Mouse (Mus musculus) testis, postnatal 10 days (tissue): ENCODE results near the gene Mtmr6.

Source experiments
- DNase-seq: peaks from one replicate; pipeline ENCODE4 v3.0.0; 2021; ENCODE audit warnings: low spot score

The Mtmr6 gene

GRCm38 (mm10) chr14:60264990-60265876 lies at the start of gene Mtmr6:
Gene Mtmr6, plus strand, starts transcription at chr14:60265228.
- DNase-seq = peak; percentile 91

GRCm38 (mm10) chr14:60216125-60216524 lies 48.9 kb upstream of the Mtmr6 start:
- no peak for DNase-seq

GRCm38 (mm10) chr14:60217616-60218015 lies 47.4 kb upstream of the Mtmr6 start:
- DNase-seq = no peak

- no peak for DNase-seq
Measured at GRCm38 (mm10) chr14:60219886-60220285, 45.1 kb upstream of the Mtmr6 start.

GRCm38 (mm10) chr14:60238551-60238950 lies 26.5 kb upstream of the Mtmr6 start:
- no peak for DNase-seq

GRCm38 (mm10) chr14:60250366-60250765 lies 14.7 kb upstream of the Mtmr6 start:
- DNase-seq = no peak

GRCm38 (mm10) chr14:60250879-60251278 lies 14.1 kb upstream of the Mtmr6 start:
- DNase-seq = no peak

- DNase-seq = peak; percentile 97
Measured at GRCm38 (mm10) chr14:60251281-60252003, 13.6 kb upstream of the Mtmr6 start, which contains the start of the genes Nupl1 and Gm49336. Gene Nupl1, minus strand, starts transcription at chr14:60251431. Gene Gm49336, minus strand, starts transcription at chr14:60251507.

GRCm38 (mm10) chr14:60252004-60253000 lies 12.7 kb upstream of the Mtmr6 start:
- DNase-seq = peak; percentile 56

- DNase-seq = no peak
Measured at GRCm38 (mm10) chr14:60253466-60253865, 11.6 kb upstream of the Mtmr6 start.

GRCm38 (mm10) chr14:60254774-60255173 lies 10.3 kb upstream of the Mtmr6 start:
- DNase-seq = no peak

GRCm38 (mm10) chr14:60256356-60256755 lies 8.7 kb upstream of the Mtmr6 start:
- DNase-seq = no peak

- DNase-seq = no peak
Measured at GRCm38 (mm10) chr14:60257101-60257500, 7.9 kb upstream of the Mtmr6 start.

- DNase-seq = no peak
Measured at GRCm38 (mm10) chr14:60257851-60258250, 7.2 kb upstream of the Mtmr6 start.

- DNase-seq = no peak
Measured at GRCm38 (mm10) chr14:60262316-60262715, 2.7 kb upstream of the Mtmr6 start.

- DNase-seq = no peak
Measured at GRCm38 (mm10) chr14:60269333-60269732, 4.3 kb downstream of the Mtmr6 start.

- DNase-seq = no peak
Measured at GRCm38 (mm10) chr14:60273346-60273745, 8.3 kb downstream of the Mtmr6 start.

GRCm38 (mm10) chr14:60275301-60276276 lies 10.6 kb downstream of the Mtmr6 start:
- no peak for DNase-seq

- DNase-seq = peak; percentile 20
Measured at GRCm38 (mm10) chr14:60286194-60286863, 21.3 kb downstream of the Mtmr6 start.

- DNase-seq = no peak
Measured at GRCm38 (mm10) chr14:60290363-60290762, 25.3 kb downstream of the Mtmr6 start.
